Mouse (Mus musculus) megakaryocyte, embryonic 14.5 days (primary cell): Measurements from ENCODE around the gene Hmgn2.

Experiments used
- FLI1 ChIP-seq: IDR thresholded peaks from 2 replicates; pipeline ENCODE4 v1.6.1; 2012; ENCODE audit warnings: low read length, inconsistent platforms, mixed read lengths
- GATA1 ChIP-seq: IDR thresholded peaks from 3 replicates; pipeline ENCODE4 v1.6.1; 2012; ENCODE audit warnings: mixed read lengths, low read length, inconsistent platforms, borderline replicate concordance

- TF ChIP-seq GATA1 (no peak), FLI1 (no peak)
These were observed 43.2 kb downstream of the Hmgn2 start for GRCm38 (mm10) chr4:133925204-133925603.
